Mouse (Mus musculus): ENCODE data around the gene Ctsa.
A peak's percentile ranks its signal among the peaks of the same experiment; 100 is the strongest.
"Not testable (repeated sequence)": the region's sequence is repeated elsewhere in the genome, so short reads cannot be mapped to it uniquely, and the experiment has no call there.

DNA sequence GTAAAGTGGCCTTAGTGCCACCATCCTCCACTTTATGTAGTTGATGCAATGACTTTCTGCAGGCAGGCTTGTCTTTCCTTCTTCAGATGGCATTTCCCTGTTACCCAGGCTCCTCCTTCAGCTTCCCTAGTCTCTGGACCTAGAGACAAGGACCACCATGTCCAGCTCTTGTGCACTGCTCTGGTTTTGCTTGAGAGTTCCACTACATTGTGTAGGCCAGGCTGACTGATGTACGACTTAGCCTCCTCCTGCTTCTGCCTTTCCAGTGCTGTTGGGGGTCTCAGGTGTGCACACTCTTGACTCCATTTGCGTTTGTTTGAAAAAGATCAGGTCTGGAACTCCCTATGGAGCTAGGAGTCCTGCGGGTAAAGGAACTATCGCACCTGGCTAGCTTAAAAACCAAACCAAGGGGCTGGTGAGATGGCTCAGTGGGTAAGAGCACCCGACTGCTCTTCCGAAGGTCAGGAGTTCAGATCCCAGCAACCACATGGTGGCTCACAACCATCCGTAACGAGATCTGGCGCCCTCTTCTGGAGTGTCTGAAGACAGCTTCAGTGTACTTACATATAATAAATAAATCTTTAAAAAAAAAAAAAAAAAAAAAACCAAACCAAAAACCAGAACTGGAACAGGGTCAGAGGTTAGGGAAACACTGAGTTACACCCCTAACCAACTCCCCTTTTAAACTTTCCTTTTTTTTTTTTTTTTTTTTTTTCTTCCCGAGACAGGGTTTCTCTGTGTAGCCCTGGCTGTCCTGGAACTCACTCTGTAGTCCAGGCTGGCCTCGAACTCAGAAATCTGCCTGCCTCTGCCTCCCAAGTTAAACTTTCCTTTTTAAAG, 44.9 kb downstream of the Ctsa start:
- TF ChIP-seq CTCF (IDR thresholded peaks at IDR 0.05; ENCODE audit: low read depth): peak; percentile 22
- TF ChIP-seq EP300 (IDR thresholded peaks at IDR 0.05; ENCODE audit: low read depth): not testable (repeated sequence)
